Mouse (Mus musculus) MN1 (cell line): ENCODE data around the gene Mrap2.

Experiments
- DNase-seq: peaks from one replicate; pipeline ENCODE4 v3.0.0-alpha.2; 2016; ENCODE audit warnings: low spot score

Gene Mrap2

DNA sequence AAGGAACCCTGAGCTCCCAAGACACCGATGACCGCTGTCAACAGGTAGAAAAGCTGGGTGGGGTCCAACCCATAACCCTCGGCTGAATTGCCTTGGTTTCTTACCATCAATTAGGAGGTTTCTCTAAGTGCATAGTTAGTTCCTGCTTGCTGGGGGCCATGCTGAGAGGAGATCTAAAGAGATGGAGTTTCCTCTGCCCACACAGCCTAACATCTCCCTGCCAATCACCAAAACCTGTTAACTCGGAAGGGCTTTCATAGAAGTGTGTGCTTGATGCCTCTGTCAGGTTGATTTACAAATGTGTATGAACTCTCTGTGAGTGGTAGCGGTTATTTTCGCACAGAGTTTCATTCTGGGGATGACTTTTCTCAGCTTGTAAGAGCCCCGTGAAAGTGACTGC lies 34.4 kb downstream of the Mrap2 start:
- no peak for DNase-seq

- DNase-seq: no peak
Observed at GRCm38 (mm10) chr9:87182231-87182630, 38.1 kb downstream of the Mrap2 start.

DNA sequence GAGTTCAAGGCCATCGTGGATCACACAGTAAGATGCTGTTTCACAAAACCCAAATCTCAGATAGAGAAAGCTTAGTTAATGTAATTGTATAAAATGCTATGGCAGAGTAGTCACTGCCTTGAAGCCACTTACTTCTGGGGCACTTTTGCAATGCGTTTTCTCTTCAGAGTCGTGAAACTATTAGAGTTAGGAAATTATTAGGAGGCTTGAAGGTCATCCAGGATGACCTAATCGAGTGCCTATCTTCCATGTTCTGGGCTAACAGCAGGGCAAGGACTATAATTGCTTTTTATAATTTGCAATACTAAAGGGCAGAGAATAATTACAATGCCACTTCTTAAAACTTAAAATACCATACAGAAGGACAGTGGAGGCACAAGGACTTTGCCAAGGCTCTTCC lies 43.2 kb downstream of the Mrap2 start:
- DNase-seq: no peak

GRCm38 (mm10) chr9:87193721-87194120 lies 49.6 kb downstream of the Mrap2 start:
- no peak for DNase-seq

GRCm38 (mm10) chr9:87197277-87197676 lies 53.2 kb downstream of the Mrap2 start:
- no peak for DNase-seq

DNA sequence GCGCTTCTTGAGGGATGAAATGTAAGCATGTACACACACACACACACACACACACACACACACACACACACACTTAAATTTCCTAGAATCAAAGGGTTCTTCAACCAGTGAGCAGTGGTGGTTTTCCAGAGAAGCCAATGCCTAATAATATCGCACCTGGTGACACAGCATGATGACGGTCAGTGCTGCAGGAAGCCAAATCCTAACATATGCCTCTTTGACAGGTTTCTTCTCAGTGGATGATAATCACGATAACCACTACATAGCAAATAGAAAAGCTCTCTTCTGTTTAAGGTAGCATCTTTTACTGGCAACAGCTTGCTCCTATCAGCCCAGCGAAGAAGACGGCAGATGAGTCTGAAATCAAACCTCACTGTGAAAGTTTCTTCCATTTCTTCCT lies 53.9 kb downstream of the Mrap2 start:
- DNase-seq: no peak

DNA sequence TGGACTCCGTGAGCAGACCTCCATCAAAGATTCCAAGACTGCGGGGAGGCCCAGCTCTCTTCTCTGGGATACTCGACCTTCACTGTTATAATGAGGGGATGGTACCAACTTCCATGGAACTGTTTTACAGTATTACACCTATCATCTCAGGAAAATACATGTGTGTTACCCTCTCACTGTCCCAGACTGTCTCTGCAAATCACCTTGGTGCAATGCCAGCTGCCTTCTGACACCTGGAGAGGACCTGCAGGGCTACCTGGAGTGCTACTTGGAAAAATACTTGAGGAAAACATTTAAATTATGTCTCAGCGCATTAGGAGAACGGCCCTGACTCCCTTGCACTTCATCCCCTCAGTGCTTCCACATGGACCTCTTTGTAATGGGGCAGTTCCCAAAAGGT lies 56.3 kb downstream of the Mrap2 start:
- DNase-seq: no peak

- no peak for DNase-seq
Observed at GRCm38 (mm10) chr9:87200919-87201318, 56.8 kb downstream of the Mrap2 start.

- no peak for DNase-seq
Observed at GRCm38 (mm10) chr9:87202431-87202830, 58.3 kb downstream of the Mrap2 start.

- DNase-seq: no peak
Observed at GRCm38 (mm10) chr9:87210830-87211339, 66.8 kb downstream of the Mrap2 start.

GRCm38 (mm10) chr9:87213204-87213603 lies 69.1 kb downstream of the Mrap2 start:
- DNase-seq: no peak
